Mouse (Mus musculus) neural tube, embryonic 10.5 days (tissue): ENCODE measurements around the gene Map2k2.
"Not testable (repeated sequence)": the region's sequence is repeated elsewhere in the genome, so short reads cannot be mapped to it uniquely, and the experiment has no call there.

Experiments
- DNase-seq: peaks from one replicate; pipeline ENCODE4 v3.0.0-alpha.2; 2017; ENCODE audit warnings: low spot score; ENCODE audit errors: extremely low spot score

Map2k2 gene

DNA sequence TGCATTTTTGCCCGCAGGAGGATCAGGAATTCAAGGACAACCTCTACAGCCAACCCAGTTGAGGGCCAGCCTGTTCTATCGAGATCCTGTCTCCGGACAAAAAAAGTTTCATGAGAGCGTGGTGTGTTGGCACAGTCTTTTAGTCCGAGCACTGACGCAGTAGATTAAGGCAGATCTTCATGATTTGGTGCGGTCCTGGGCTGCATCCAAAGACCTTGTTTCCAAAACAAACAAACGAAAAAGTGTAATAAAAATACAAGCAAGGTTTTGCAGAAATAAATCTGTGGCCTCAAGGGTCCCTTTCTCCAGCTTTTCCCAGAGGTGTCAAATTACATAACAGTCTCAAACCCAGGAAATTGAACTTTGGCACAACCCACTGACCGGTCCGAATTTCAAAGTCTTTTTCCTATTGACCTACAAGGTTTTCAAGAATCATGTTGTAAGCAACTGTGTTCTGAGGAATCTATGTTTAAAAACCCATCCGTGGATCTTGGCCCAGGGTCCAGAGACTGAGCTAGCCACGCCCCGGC lies 70.3 kb downstream of the Map2k2 start:
- no peak for DNase-seq

DNA sequence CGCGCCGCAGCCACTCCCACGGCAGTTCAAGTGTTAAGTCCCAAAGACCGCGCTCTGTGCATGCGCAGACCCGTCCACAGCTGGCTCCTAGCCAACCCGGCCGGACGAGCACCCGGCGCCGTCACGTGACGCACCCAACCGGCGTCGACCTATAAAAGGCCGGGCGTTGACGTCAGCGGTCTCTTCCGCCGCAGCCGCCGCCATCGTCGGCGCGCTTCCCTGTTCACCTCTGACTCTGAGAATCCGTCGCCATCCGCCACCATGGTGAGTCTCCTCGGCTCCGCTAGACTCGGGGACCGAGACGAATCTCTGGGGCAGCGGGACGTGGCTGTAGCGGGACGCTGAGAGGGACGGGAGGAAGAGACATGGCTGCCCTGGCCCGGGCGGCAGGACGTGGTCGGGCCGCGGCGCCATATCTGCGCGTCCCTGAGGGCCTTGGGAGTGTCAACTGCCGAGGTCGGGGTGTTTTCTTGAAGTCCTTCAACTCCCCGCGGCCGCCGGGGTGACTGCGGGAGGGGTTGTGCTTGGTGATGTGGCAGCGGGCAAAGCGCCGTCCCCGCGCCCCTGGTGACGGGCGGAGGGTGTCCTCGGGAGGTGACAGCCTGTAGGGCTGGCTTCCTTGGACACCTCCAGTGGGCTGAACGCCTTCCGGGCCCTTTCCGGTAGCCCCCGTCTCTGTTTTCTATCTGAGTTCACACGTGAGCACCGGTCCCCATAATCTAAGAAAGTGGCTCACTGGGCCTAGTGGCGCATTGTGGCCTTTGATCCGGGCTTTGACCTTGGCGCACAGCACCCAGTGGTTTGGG lies 71.0 kb downstream of the Map2k2 start, which contains the start of gene Eef2:
TSS of gene Eef2 (plus strand) at position 166 of the 806 bp plus-strand sequence.
- DNase-seq = peak; percentile 98

DNA sequence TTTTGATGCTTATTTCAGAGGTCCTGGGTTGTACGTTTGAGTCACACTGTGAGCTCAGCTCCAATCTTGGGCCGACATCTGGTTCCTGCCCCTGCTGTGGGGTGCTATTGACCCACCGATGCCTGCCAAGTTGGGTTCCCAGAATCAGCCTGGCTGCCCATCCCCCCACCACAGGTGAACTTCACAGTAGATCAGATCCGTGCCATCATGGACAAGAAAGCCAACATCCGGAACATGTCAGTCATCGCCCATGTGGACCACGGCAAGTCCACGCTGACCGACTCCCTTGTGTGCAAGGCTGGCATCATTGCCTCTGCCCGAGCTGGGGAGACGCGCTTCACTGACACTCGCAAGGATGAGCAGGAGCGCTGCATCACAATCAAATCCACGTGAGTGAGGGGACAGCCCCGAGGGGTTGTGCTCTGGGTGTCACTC lies 71.8 kb downstream of the Map2k2 start:
- DNase-seq = no peak

DNA sequence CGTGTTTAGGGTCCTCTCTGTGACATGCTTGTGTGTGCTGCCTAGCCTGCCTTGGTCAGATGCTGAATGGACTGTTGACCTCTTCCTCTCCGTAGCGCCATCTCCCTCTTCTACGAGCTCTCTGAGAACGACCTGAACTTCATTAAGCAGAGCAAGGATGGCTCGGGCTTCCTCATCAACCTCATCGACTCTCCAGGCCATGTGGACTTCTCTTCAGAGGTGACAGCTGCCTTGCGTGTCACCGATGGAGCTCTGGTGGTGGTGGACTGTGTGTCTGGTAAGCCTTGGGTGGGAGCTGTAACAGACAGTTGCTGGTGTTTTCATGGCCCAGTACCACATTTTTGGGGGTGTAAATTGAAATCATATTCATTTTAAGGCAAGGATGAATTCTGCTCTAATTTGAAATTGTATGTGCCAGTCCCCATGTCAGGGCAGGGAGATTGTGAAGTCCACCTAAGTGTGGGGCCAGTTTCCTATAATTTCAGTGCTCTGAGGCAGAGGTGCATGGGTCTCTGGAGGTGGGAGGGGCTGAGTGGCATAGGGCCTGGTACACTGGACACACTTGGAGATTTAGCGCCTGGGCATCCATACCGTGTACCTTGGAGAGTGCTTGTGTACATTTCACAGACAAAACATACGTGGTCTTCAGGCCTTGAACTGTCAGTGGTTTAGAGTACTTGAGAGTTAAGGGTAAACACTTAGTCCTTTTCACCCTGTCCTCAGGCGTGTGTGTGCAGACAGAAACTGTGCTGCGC lies 72.4 kb downstream of the Map2k2 start:
- DNase-seq = no peak

DNA sequence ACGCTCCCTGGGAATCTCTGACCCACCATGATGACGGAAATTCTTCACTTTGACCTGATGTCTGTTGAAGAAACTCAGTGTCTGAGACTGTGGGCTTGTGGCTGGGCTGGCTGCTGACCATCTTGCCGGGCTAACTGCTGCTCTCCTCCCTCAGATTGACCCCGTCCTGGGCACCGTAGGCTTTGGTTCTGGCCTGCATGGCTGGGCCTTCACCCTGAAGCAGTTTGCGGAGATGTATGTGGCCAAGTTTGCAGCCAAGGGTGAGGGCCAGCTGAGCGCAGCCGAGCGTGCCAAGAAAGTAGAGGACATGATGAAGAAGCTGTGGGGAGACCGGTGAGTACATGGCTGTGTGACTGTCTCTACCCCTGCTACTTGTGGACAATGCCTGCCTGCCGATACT lies 73.2 kb downstream of the Map2k2 start:
- DNase-seq = no peak

DNA sequence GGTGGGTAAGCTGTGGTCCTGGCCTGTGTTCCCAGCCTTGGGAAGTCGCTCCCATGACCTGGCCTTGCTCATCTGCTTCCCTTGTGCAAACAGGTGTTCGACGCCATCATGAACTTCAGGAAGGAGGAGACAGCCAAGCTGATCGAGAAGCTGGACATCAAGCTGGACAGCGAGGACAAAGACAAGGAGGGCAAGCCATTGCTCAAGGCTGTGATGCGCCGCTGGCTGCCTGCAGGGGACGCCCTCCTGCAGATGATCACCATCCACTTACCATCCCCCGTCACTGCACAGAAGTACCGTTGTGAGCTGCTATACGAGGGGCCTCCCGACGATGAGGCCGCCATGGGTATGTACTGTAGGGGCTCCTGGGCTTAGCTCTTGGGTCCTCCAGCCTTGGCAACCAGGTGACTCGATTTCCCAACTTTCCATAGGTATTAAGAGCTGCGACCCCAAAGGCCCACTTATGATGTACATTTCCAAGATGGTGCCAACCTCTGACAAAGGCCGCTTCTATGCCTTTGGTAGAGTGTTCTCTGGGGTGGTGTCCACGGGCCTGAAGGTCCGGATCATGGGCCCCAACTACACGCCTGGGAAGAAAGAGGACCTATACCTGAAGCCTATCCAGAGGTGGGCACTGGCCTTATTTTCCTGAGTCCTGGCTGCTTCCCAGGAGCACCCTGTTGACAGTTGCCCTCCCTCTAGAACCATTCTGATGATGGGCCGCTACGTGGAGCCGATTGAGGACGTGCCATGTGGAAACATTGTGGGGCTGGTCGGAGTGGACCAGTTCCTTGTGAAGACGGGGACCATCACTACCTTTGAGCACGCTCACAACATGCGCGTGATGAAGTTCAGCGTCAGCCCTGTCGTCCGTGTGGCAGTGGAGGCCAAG lies 74.0 kb downstream of the Map2k2 start:
- no peak for DNase-seq

DNA sequence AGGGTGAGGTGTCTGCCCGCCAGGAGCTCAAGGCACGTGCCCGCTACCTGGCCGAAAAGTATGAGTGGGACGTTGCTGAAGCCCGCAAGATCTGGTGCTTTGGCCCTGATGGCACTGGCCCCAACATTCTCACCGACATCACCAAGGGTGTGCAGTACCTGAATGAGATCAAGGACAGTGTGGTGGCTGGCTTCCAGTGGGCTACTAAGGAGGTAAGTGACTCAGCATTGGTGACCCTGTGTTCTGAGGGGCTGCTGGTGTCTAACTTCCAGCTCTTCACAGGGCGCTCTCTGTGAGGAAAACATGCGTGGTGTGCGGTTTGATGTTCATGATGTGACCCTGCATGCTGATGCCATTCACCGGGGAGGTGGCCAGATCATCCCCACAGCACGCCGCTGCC lies 75.2 kb downstream of the Map2k2 start:
- no peak for DNase-seq

DNA sequence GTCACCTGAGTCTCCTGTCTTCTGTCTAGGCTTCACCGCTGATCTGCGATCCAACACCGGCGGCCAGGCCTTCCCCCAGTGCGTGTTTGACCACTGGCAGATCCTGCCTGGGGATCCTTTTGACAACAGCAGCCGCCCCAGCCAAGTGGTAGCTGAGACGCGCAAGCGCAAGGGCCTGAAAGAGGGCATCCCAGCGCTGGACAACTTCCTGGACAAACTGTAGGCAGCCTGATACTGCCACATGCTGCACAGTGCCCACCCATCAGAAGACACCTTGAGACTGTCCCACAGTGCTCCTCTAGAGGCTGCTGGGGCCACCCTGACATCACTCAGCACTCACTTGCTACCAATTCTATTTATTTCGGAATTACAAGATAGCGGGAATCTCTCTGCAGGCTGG lies 76.1 kb downstream of the Map2k2 start:
- not testable (repeated sequence) for DNase-seq

DNA sequence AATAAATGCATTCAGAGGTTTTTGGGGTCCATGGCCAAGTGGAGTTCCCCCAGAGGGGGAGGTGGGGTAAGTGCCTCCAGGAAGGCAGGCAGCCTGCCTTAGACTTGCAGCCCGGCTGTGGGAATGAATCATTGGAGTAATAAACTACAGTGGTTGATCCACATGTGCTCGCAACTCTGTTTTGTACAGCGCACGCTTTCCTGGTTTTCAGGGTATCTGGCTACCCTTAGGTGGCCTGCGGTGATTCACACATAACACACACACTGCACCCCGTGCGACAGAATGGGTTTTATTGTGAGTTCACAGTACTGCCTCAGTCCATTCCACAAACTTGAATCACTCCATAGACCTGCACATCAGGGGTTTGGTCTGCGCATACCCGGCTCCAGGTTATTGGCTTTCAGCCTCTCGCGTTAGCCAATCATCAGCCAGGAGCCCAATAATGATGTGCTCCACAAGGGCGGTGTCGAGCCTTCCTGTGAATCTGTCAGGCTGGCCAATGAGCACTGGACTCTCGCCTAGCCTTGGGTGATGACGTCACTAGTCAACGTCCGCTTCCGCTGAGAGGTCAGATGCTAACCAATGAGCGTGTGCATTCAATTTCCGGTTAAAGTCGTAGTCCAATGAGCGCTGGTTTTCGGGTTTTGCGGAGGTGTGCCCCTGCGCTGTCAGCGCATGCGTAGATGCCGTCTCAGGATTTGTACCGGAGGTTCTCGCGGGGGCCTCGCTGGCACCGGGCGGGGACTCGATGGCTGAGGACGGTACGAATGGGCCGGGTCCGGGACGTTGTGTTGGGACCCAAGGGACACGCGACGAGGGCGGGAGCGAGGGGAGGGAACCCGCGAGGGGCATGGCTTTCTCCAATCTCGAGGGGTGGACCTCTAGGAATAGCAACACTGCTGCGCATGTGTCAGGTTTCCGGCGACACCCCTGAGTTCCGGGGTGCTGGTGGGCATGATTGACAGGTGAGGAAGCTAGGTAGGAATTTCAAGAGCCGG lies 76.9 kb downstream of the Map2k2 start, which contains the start of gene Dapk3:
TSS of gene Dapk3 (plus strand) at position 670 of the 998 bp plus-strand sequence.
- DNase-seq = peak; percentile 98
